Mouse (Mus musculus): ENCODE measurements at regions not wholly inside any gene's neighbourhood (a gene's known extent, or its start where the extent isn't known, plus 50 kb on each side); places are given as distances from the start of the nearest gene placed in this dataset. TPM values are rescaled to one million over a fixed set of nuclear protein-coding genes. Genes with fewer than 3 reads are reported as not detected.

- Histone ChIP-seq H3K4me1 (ENCODE audit: insufficient read depth) (no peaks in the 10 kb centered on the region), H3K4me2 (no peak overlapping the region), H3K27ac (ENCODE audit: low read depth) (no peak overlapping the region), H3K27me3 (ENCODE audit: insufficient read depth, low read length) (no peaks in the 10 kb centered on the region), H3K4me3 (ENCODE audit: low read depth, low read length) (no peak overlapping the region), H3K9me3 (ENCODE audit: low read depth, low read length) (no peaks in the 10 kb centered on the region), H3K36me3 (ENCODE audit: insufficient read depth) (no peaks in the 10 kb centered on the region), H3K9ac (no peak overlapping the region)
- DNase-seq (no peak), ATAC-seq (ENCODE audit: insufficient read depth) (no peak)
- WGBS: 70% methylated on average over 5 of the region's 5 CpGs
- TF ChIP-seq CTCF (IDR thresholded peaks at IDR 0.05; ENCODE audit: low read depth): no peak
These were observed 262.8 kb downstream of the Atp6ap1l start for GRCm38 (mm10) chr13:90642206-90642823.

Small RNA genes in the stretch of these regions (microRNA-seq; reads per million reads assigned to microRNA genes)
- not detected for gene Gm44338 (ENCODE audit: borderline number of aligned reads)
